Mouse (Mus musculus) lung, adult 2 months (tissue): ENCODE measurements at regions not wholly inside any gene's neighbourhood (a gene's known extent, or its start where the extent isn't known, plus 50 kb on each side); places are given as distances from the start of the nearest gene placed in this dataset.

Experiments used
- CTCF ChIP-seq: fragments of 200-500 bp; IDR thresholded peaks from 2 replicates; pipeline ENCODE4 v1.5.1; 2011; ENCODE audit warnings: mild to moderate bottlenecking, low read length, control low read depth; ENCODE audit not compliant: insufficient read depth
- POLR2A ChIP-seq: fragments of 200-500 bp; IDR thresholded peaks from 2 replicates; pipeline ENCODE4 v1.6.1; 2011; ENCODE audit warnings: low read depth, mild to moderate bottlenecking, control low read depth, low read length, borderline replicate concordance; ENCODE audit errors: extremely low read depth

DNA sequence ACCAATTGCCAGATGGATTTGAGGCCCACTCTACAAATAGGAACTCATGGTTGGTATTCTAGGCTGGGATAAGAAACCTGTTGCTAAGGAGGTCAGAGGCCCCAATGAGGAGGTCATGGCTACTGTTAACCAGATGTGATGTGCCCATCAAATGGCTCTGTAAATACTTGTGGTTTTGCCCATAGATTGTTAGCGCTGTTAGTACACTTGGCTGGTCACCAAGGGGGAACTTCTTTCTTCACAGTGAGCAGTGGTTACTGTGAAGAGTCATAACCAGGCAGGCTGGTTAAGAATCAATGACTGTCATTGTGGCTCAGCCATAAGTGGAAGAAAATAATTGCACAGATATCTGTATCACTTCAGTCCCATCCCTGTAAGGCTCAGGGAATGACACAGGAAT, 78.0 kb upstream of the Runx3 start:
- TF ChIP-seq CTCF (no peak), POLR2A (no peak)
